Mouse (Mus musculus) neural tube, embryonic 14.5 days (tissue): Measurements from ENCODE around the gene Mrgprb3. TPM values are rescaled to one million over a fixed set of nuclear protein-coding genes. Genes with fewer than 3 reads are reported as not detected.

Experiments used
- ATAC-seq: fragments of 200-750 bp; cut with Nextera tagmentation; 2 replicates; pipeline ENCODE4 v1.8.0; 2017; ENCODE audit warnings: low read depth, mild to moderate bottlenecking, moderate TSS enrichment, moderate library complexity
- H3K27ac ChIP-seq: fragments of 300-500 bp; sonication (generic); 2 replicates; pipeline ENCODE4 v1.5.1; 2014; ENCODE audit warnings: low read depth, mild to moderate bottlenecking, control low read depth, low read length, moderate library complexity, mixed read lengths
- H3K27me3 ChIP-seq: fragments of 300-500 bp; sonication (generic); 2 replicates; pipeline ENCODE4 v1.6.1; 2014; ENCODE audit warnings: low read length; ENCODE audit not compliant: control insufficient read depth, insufficient read depth
- H3K36me3 ChIP-seq: fragments of 300-500 bp; sonication (generic); 2 replicates; pipeline ENCODE4 v1.6.1; 2014; ENCODE audit warnings: low read length, mixed read lengths; ENCODE audit not compliant: control insufficient read depth, insufficient read depth
- H3K4me1 ChIP-seq: fragments of 300-500 bp; sonication (generic); 2 replicates; pipeline ENCODE4 v1.6.1; 2014; ENCODE audit warnings: low read length; ENCODE audit not compliant: control insufficient read depth, insufficient read depth
- H3K4me2 ChIP-seq: fragments of 300-500 bp; sonication (generic); 2 replicates; pipeline ENCODE4 v1.6.1; 2014; ENCODE audit warnings: mild to moderate bottlenecking, low read depth, low read length, control low read depth
- H3K4me3 ChIP-seq: fragments of 300-500 bp; sonication (generic); 2 replicates; pipeline ENCODE4 v1.5.1; 2014; ENCODE audit warnings: low read depth, low read length, control low read depth, mixed read lengths
- H3K9ac ChIP-seq: fragments of 300-500 bp; sonication (generic); replicated peaks from 2 replicates; pipeline ENCODE4 v1.6.1; 2014; ENCODE audit warnings: low read depth, mild to moderate bottlenecking, control low read depth, low read length, mixed read lengths
- H3K9me3 ChIP-seq: fragments of 300-500 bp; sonication (generic); 2 replicates; pipeline ENCODE4 v1.6.1; 2016; ENCODE audit warnings: low read length; ENCODE audit not compliant: control insufficient read depth
- WGBS: fragments of 180-500 bp; shearing (Covaris S2); extraction: QIAGEN DNeasy Blood & Tissue Kit; methylation state at CpG from one replicate; pipeline ENCODE4 v1.1.7; 2014; 5-methylcytosine and 5-hydroxymethylcytosine counted together
- polyA plus RNA-seq: library from polyadenylated mRNA; unstranded; fragments of >200 nt; fragmentation: Nextera tagmentation; extraction: Ambion mirVana; gene quantifications from 2 replicates; pipeline ENCODE4 v1.2.1, GENCODE M21; 2014

Gene Mrgprb3
- not detected in 2 replicates for polyA plus RNA-seq

- Histone ChIP-seq H3K4me1 (no peaks in the 10 kb centered on the region), H3K4me3 (no peak within 1 kb of the TSS), H3K9ac (no peak within 1 kb of the TSS), H3K27me3 (no peaks in the 10 kb centered on the region), H3K4me2 (no peak within 1 kb of the TSS), H3K9me3 (no peaks in the 10 kb centered on the region), H3K36me3 (no peaks in the 10 kb centered on the region), H3K27ac (no peak within 1 kb of the TSS)
- ATAC-seq = no peak
- WGBS = 97% methylated on average over 2 of the region's 2 CpGs
Observed at GRCm38 (mm10) chr7:48643711-48644110, at the start of gene Mrgprb3. Gene Mrgprb3 (minus strand): TSS chr7:48643811.

Other genes starting within 250 kb of the Mrgprb3 start
- not detected in 2 replicates for gene Mrgprb1, start 187.5 kb downstream of the Mrgprb3 start, polyA plus RNA-seq
- not detected in 2 replicates for gene Mrgprx2, start 144.5 kb downstream of the Mrgprb3 start, polyA plus RNA-seq
- gene Mrgprb2, start 85.7 kb downstream of the Mrgprb3 start, polyA plus RNA-seq = not detected in 2 replicates
- gene Zdhhc13, start 145.2 kb upstream of the Mrgprb3 start, polyA plus RNA-seq = 46.5 and 48.1 TPM in 2 replicates
- gene Csrp3, start 204.2 kb upstream of the Mrgprb3 start, polyA plus RNA-seq = 0.73 and 0.96 TPM in 2 replicates
- gene E2f8, start 237.8 kb upstream of the Mrgprb3 start, polyA plus RNA-seq = 1.6 and 2.1 TPM in 2 replicates